Mouse (Mus musculus): ENCODE results near the gene Ulk1. TPM values are rescaled to one million over a fixed set of nuclear protein-coding genes. Genes with fewer than 3 reads are reported as not detected.

Gene Ulk1
- polyA plus RNA-seq, 2 experiments: 28.1 to 62.6 TPM

GRCm38 (mm10) chr5:110770448-110771158, 39.3 kb downstream of the Ulk1 start, which contains the start of gene Ep400:
TSS of gene Ep400 (minus strand) at chr5:110770717.
- Histone ChIP-seq H3K9ac (ENCODE audit: low read depth, low read length, severe bottlenecking) (peak within 1 kb of the TSS; percentile 93), H3K4me3 (replicated peaks; ENCODE audit: low read length) (peak within 1 kb of the TSS; percentile 95), H3K27me3 (ENCODE audit: control insufficient read depth, insufficient read depth, low read length) (no peaks in the 10 kb centered on the region), H3K27ac (replicated peaks; ENCODE audit: low read depth, low read length) (peak within 1 kb of the TSS; percentile 90), H3K36me3 (ENCODE audit: control insufficient read depth, insufficient read depth, low read length) (peaks cover 34% of the 10 kb centered on the region), H3K4me2 (replicated peaks; ENCODE audit: low read depth, low read length, severe bottlenecking) (peak within 1 kb of the TSS; percentile 68), H3K4me1 (ENCODE audit: control insufficient read depth, insufficient read depth, low read length) (peaks cover 13% of the 10 kb centered on the region; the same call in 1 of the 2 replicates), H3K9me3 (ENCODE audit: control insufficient read depth, low read length) (no peaks in the 10 kb centered on the region)
- DNase-seq (ENCODE audit: low spot score): peak; percentile 99
- under 1% methylated on average over 63 of the region's 83 CpGs for WGBS
- ATAC-seq (ENCODE audit: low FRiP score, low read depth): peak; percentile 96
- peak; percentile 80; the same call in 1 of the 2 replicates for TF ChIP-seq POLR2A (IDR thresholded peaks at IDR 0.05; ENCODE audit: borderline replicate concordance, extremely low read depth, insufficient read depth, insufficient read length)

DNA sequence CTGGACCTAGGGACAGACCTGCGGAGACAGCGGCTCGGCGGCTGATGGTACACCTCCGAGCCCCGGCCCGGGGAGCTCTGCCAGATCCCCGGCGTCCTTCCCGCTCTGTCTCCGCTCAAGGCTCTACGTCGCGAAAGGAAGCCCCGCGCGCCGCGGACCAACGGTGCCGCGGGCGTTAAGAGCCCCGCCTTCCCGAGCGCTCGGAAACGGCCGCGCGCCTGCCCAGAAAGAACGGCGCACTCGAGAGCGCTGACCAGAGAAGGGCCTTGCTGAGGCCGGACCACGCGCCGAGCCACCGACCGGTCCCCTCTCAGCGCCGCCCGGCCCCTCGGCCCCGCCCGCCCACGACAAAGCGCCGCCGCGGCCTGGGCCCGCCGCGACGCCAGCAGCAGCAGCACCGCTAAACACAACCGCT, 39.9 kb downstream of the Ulk1 start:
- peaks cover 28% of the 10 kb centered on the region for H3K36me3 ChIP-seq (ENCODE audit: control insufficient read depth, insufficient read depth, low read length)
- H3K27me3 ChIP-seq (ENCODE audit: control insufficient read depth, insufficient read depth, low read length): no peaks in the 10 kb centered on the region
- ATAC-seq (ENCODE audit: low FRiP score, low read depth) (peak; percentile 25), DNase-seq (ENCODE audit: low spot score) (peak; percentile 44)
- peak overlapping the region; percentile 90 for H3K27ac ChIP-seq (replicated peaks; ENCODE audit: low read depth, low read length)
- 2% methylated on average over 28 of the region's 58 CpGs for WGBS
- H3K4me1 ChIP-seq (ENCODE audit: control insufficient read depth, insufficient read depth, low read length): peaks cover 13% of the 10 kb centered on the region; the same call in 1 of the 2 replicates
- no peaks in the 10 kb centered on the region for H3K9me3 ChIP-seq (ENCODE audit: control insufficient read depth, low read length)
- H3K4me3 ChIP-seq (replicated peaks; ENCODE audit: low read length): peak overlapping the region; percentile 95
- H3K9ac ChIP-seq (ENCODE audit: low read depth, low read length, severe bottlenecking): peak overlapping the region; percentile 93
- H3K4me2 ChIP-seq (replicated peaks; ENCODE audit: low read depth, low read length, severe bottlenecking): peak overlapping the region; percentile 68
- TF ChIP-seq POLR2A (IDR thresholded peaks at IDR 0.05; ENCODE audit: borderline replicate concordance, extremely low read depth, insufficient read depth, insufficient read length): no peak

- WGBS: 60% methylated on average over 4 of the region's 4 CpGs
- DNase-seq (ENCODE audit: low spot score) (no peak), ATAC-seq (ENCODE audit: low FRiP score, low read depth) (no peak)
- Histone ChIP-seq H3K4me1 (ENCODE audit: control insufficient read depth, insufficient read depth, low read length) (peaks cover 13% of the 10 kb centered on the region; the same call in 1 of the 2 replicates), H3K27me3 (ENCODE audit: control insufficient read depth, insufficient read depth, low read length) (no peaks in the 10 kb centered on the region), H3K4me3 (replicated peaks; ENCODE audit: low read length) (peak overlapping the region; percentile 95), H3K9ac (ENCODE audit: low read depth, low read length, severe bottlenecking) (peak overlapping the region; percentile 93), H3K27ac (replicated peaks; ENCODE audit: low read depth, low read length) (no peak overlapping the region), H3K9me3 (ENCODE audit: control insufficient read depth, low read length) (no peaks in the 10 kb centered on the region), H3K4me2 (replicated peaks; ENCODE audit: low read depth, low read length, severe bottlenecking) (peak overlapping the region; percentile 68), H3K36me3 (ENCODE audit: control insufficient read depth, insufficient read depth, low read length) (peaks cover 20% of the 10 kb centered on the region)
- TF ChIP-seq POLR2A (IDR thresholded peaks at IDR 0.05; ENCODE audit: borderline replicate concordance, extremely low read depth, insufficient read depth, insufficient read length): no peak
Measured at GRCm38 (mm10) chr5:110769272-110769671, 40.6 kb downstream of the Ulk1 start.

DNA sequence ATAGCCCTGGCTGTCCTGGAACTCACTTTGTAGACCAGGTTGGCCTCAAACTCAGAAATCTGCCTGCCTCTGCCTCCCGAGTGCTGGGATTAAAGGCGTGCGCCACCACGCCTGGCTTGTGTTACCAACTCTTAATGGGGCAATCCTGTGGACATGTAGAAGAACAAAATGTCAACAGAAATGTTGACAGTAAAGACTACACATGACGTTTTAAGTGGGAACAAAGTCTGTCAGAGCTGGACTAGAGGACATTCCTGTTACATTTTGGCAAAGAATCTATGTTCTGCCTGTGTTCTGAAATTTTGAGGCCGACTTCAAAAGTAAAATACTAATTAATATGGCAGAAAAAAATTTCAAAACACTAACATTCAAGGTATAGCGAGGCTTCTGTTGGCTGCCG, 46.0 kb downstream of the Ulk1 start:
- H3K27me3 ChIP-seq (ENCODE audit: control insufficient read depth, insufficient read depth, low read length): no peaks in the 10 kb centered on the region
- ATAC-seq (ENCODE audit: low FRiP score, low read depth) (no peak), DNase-seq (ENCODE audit: low spot score) (no peak)
- no peak for TF ChIP-seq POLR2A (IDR thresholded peaks at IDR 0.05; ENCODE audit: borderline replicate concordance, extremely low read depth, insufficient read depth, insufficient read length)
- H3K4me3 ChIP-seq (replicated peaks; ENCODE audit: low read length): no peak overlapping the region
- H3K4me2 ChIP-seq (replicated peaks; ENCODE audit: low read depth, low read length, severe bottlenecking): no peak overlapping the region
- peaks cover 7% of the 10 kb centered on the region; the same call in 1 of the 2 replicates for H3K4me1 ChIP-seq (ENCODE audit: control insufficient read depth, insufficient read depth, low read length)
- 92% methylated on average over 8 of the region's 8 CpGs for WGBS
- no peaks in the 10 kb centered on the region for H3K9me3 ChIP-seq (ENCODE audit: control insufficient read depth, low read length)
- no peak overlapping the region for H3K27ac ChIP-seq (replicated peaks; ENCODE audit: low read depth, low read length)
- no peak overlapping the region for H3K9ac ChIP-seq (ENCODE audit: low read depth, low read length, severe bottlenecking)
- no peaks in the 10 kb centered on the region for H3K36me3 ChIP-seq (ENCODE audit: control insufficient read depth, insufficient read depth, low read length)

- no peaks in the 10 kb centered on the region for H3K9me3 ChIP-seq (ENCODE audit: control insufficient read depth, low read length)
- no peak overlapping the region for H3K4me3 ChIP-seq (replicated peaks; ENCODE audit: low read length)
- WGBS: 84% methylated on average over 1 of the region's 1 CpGs
- no peaks in the 10 kb centered on the region for H3K27me3 ChIP-seq (ENCODE audit: control insufficient read depth, insufficient read depth, low read length)
- no peaks in the 10 kb centered on the region for H3K4me1 ChIP-seq (ENCODE audit: control insufficient read depth, insufficient read depth, low read length)
- no peak overlapping the region for H3K9ac ChIP-seq (ENCODE audit: low read depth, low read length, severe bottlenecking)
- no peak for TF ChIP-seq POLR2A (IDR thresholded peaks at IDR 0.05; ENCODE audit: borderline replicate concordance, extremely low read depth, insufficient read depth, insufficient read length)
- ATAC-seq (ENCODE audit: low FRiP score, low read depth): no peak
- no peak overlapping the region for H3K27ac ChIP-seq (replicated peaks; ENCODE audit: low read depth, low read length)
- H3K36me3 ChIP-seq (ENCODE audit: control insufficient read depth, insufficient read depth, low read length): peaks cover 27% of the 10 kb centered on the region
- no peak overlapping the region for H3K4me2 ChIP-seq (replicated peaks; ENCODE audit: low read depth, low read length, severe bottlenecking)
- no peak for DNase-seq (ENCODE audit: low spot score)
Measured at GRCm38 (mm10) chr5:110745021-110745420, 64.9 kb downstream of the Ulk1 start.
